Mouse (Mus musculus): ENCODE measurements around the gene Saa4. TPM values are rescaled to one million over a fixed set of nuclear protein-coding genes. Genes with fewer than 3 reads are reported as not detected.
"Not testable (repeated sequence)": the region's sequence is repeated elsewhere in the genome, so short reads cannot be mapped to it uniquely, and the experiment has no call there.

Saa4 gene
- polyA plus RNA-seq, 1 experiment from 2014 or later = not detected

DNA sequence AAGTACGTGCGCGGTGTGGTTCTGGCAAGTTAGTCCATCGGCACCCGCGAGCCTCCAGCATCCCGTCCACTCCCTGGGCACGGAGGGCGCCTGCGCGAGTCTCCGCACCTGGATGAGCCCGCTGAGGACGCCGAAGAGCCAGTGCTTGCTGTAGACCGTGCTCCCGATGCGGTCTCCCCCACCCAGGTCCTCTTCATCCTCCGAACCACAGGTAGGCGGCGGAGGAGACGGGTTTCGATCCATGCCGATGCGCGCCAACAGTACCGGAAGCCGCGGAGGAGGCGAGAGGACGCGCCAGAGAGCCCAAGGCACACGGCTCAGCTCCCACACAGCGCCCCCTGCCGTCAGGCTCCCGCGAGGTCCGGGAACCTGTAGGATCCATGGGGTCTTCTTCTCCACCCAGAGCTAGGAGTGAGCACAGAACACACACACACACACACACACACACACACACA, 22.0 kb downstream of the Saa4 start, which contains the start of gene Saal1:
Gene Saal1, minus strand, starts transcription at position 291 of the 455 bp plus-strand sequence.
- peak; percentile 96 for ATAC-seq (ENCODE audit: insufficient number of reproducible peaks, low FRiP score, low TSS enrichment, low read depth)
- under 1% methylated on average over 38 of the region's 38 CpGs for WGBS
- Histone ChIP-seq H3K4me2 (ENCODE audit: low read depth, severe bottlenecking) (peak within 1 kb of the TSS; percentile 60), H3K27ac (replicated peaks; ENCODE audit: low read depth, low read length) (no peak within 1 kb of the TSS; the same call in 1 of the 2 replicates), H3K9ac (ENCODE audit: low read length) (peak within 1 kb of the TSS; percentile 81), H3K9me3 (ENCODE audit: control insufficient read depth, low read length) (no peaks in the 10 kb centered on the region), H3K4me3 (ENCODE audit: low read depth, low read length) (peak within 1 kb of the TSS; percentile 71), H3K36me3 (ENCODE audit: control insufficient read depth, insufficient read depth, low read length) (peaks cover 5% of the 10 kb centered on the region; the same call in 1 of the 2 replicates), H3K27me3 (ENCODE audit: control insufficient read depth, insufficient read depth, low read length) (no peaks in the 10 kb centered on the region), H3K4me1 (ENCODE audit: control insufficient read depth, insufficient read depth, low read length) (no peaks in the 10 kb centered on the region)
- DNase-seq (ENCODE audit: low spot score) = peak; percentile 99

DNA sequence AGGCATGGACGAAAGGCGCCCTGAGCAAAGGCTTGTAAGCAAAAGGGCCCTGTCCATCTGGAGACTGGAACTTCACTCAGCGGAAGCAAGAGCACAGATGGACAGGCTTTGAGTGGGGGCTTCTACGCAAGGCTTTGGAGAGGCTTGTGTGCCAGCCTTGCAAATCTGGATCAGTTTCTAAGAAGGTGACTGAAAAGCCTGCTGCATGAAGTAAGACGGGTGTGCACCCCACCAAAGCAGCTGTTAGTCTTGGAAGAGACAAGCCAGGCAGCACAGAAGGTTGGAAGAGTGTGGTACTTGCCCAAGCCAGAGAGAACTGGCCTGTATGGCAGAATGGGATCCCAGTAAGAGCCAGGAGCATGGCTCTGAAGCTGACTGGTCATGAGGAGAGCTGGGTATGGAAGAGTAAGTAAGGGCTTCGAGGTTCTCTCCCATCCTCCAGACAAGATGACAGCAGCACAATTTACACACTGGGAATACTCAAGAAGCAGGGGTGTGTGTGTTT, 31.8 kb downstream of the Saa4 start:
- Histone ChIP-seq H3K9me3 (ENCODE audit: control insufficient read depth, low read length) (no peaks in the 10 kb centered on the region), H3K4me1 (ENCODE audit: control insufficient read depth, insufficient read depth, low read length) (no peaks in the 10 kb centered on the region), H3K27me3 (ENCODE audit: control insufficient read depth, insufficient read depth, low read length) (no peaks in the 10 kb centered on the region), H3K9ac (ENCODE audit: low read length) (no peak overlapping the region), H3K27ac (replicated peaks; ENCODE audit: low read depth, low read length) (no peak overlapping the region), H3K36me3 (ENCODE audit: control insufficient read depth, insufficient read depth, low read length) (peaks cover 34% of the 10 kb centered on the region), H3K4me3 (ENCODE audit: low read depth, low read length) (no peak overlapping the region), H3K4me2 (ENCODE audit: low read depth, severe bottlenecking) (no peak overlapping the region)
- no peak for ATAC-seq (ENCODE audit: insufficient number of reproducible peaks, low FRiP score, low TSS enrichment, low read depth)
- DNase-seq (ENCODE audit: low spot score) = no peak
- 93% methylated on average over 6 of the region's 6 CpGs for WGBS

DNA sequence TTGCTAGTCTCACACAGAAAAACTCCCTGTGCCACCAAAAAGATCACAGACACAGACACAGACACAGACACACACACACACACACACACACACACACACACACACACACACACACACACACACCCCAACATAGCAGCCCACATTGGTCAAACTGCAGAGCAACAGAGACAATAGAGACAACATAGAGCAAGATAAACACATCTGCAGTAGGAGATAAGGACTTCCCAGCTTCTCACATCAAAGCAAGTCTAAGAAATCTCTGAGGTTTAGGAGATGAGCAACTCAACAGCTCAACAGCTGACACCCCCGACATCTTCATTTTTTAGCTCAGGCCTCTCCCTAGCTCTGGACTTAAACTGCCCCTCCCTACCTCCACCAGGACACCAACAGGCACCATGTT, 35.6 kb downstream of the Saa4 start:
- DNase-seq (ENCODE audit: low spot score) = no peak
- H3K9me3 ChIP-seq (ENCODE audit: control insufficient read depth, low read length) = no peaks in the 10 kb centered on the region
- H3K9ac ChIP-seq (ENCODE audit: low read length) = no peak overlapping the region
- no peak overlapping the region for H3K4me3 ChIP-seq (ENCODE audit: low read depth, low read length)
- H3K4me2 ChIP-seq (ENCODE audit: low read depth, severe bottlenecking) = no peak overlapping the region
- H3K36me3 ChIP-seq (ENCODE audit: control insufficient read depth, insufficient read depth, low read length) = peaks cover 23% of the 10 kb centered on the region; the same call in 1 of the 2 replicates
- H3K4me1 ChIP-seq (ENCODE audit: control insufficient read depth, insufficient read depth, low read length) = no peaks in the 10 kb centered on the region
- no peak overlapping the region for H3K27ac ChIP-seq (replicated peaks; ENCODE audit: low read depth, low read length)
- no peaks in the 10 kb centered on the region for H3K27me3 ChIP-seq (ENCODE audit: control insufficient read depth, insufficient read depth, low read length)
- ATAC-seq (ENCODE audit: insufficient number of reproducible peaks, low FRiP score, low TSS enrichment, low read depth) = no peak
- 94% methylated on average over 1 of the region's 1 CpGs for WGBS

DNA sequence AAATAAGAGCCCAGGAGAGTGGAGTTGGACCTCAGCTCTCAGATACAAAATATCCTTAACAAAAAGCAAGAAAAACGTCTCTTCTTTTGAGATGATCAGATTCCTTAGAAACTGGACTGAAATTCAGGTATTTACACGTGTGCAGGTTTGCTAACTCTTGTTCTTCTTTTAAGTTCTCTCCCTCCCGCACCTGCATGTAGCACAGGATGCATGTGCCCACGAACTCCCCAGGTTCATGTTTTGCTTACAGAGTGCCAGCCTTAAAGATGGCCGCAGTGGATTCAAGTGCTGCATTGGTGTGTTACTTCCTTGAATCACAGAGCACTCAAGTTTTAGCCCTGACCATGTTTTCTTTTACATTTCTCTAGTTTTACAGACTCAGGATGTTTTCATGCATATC, 45.6 kb downstream of the Saa4 start:
- Histone ChIP-seq H3K4me1 (ENCODE audit: control insufficient read depth, insufficient read depth, low read length) (no peaks in the 10 kb centered on the region), H3K9me3 (ENCODE audit: control insufficient read depth, low read length) (no peaks in the 10 kb centered on the region), H3K36me3 (ENCODE audit: control insufficient read depth, insufficient read depth, low read length) (peaks cover 12% of the 10 kb centered on the region; the same call in 1 of the 2 replicates), H3K4me3 (ENCODE audit: low read depth, low read length) (no peak overlapping the region), H3K27ac (replicated peaks; ENCODE audit: low read depth, low read length) (no peak overlapping the region), H3K4me2 (ENCODE audit: low read depth, severe bottlenecking) (no peak overlapping the region), H3K9ac (ENCODE audit: low read length) (no peak overlapping the region), H3K27me3 (ENCODE audit: control insufficient read depth, insufficient read depth, low read length) (no peaks in the 10 kb centered on the region)
- no peak for ATAC-seq (ENCODE audit: insufficient number of reproducible peaks, low FRiP score, low TSS enrichment, low read depth)
- 86% methylated on average over 5 of the region's 5 CpGs for WGBS
- DNase-seq (ENCODE audit: low spot score) = no peak

DNA sequence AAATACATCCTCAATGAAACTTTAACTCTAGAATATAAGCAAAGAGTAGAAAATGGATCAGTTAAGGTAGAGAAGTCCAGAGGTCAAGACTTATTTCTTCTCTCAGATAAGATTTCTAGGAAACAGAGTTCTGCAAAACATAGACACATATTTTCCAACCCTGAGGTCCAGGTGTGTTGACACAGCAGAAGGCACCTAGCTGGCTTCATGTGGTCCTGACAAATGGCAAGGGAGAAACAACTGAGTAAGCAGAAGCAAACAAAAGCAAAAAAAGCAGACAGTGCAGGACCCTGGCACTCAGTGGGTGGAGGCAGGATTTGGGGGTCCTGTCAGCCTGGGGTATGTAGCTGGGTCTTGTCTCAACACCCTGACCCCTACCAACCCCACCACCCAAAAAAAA, 51.7 kb downstream of the Saa4 start:
- H3K4me2 ChIP-seq (ENCODE audit: low read depth, severe bottlenecking) = no peak overlapping the region
- H3K4me1 ChIP-seq (ENCODE audit: control insufficient read depth, insufficient read depth, low read length) = no peaks in the 10 kb centered on the region
- H3K9me3 ChIP-seq (ENCODE audit: control insufficient read depth, low read length) = no peaks in the 10 kb centered on the region
- ATAC-seq (ENCODE audit: insufficient number of reproducible peaks, low FRiP score, low TSS enrichment, low read depth) (no peak), DNase-seq (ENCODE audit: low spot score) (no peak)
- no peak overlapping the region for H3K4me3 ChIP-seq (ENCODE audit: low read depth, low read length)
- no peak overlapping the region for H3K27ac ChIP-seq (replicated peaks; ENCODE audit: low read depth, low read length)
- H3K9ac ChIP-seq (ENCODE audit: low read length) = no peak overlapping the region
- no peaks in the 10 kb centered on the region for H3K36me3 ChIP-seq (ENCODE audit: control insufficient read depth, insufficient read depth, low read length)
- H3K27me3 ChIP-seq (ENCODE audit: control insufficient read depth, insufficient read depth, low read length) = no peaks in the 10 kb centered on the region

DNA sequence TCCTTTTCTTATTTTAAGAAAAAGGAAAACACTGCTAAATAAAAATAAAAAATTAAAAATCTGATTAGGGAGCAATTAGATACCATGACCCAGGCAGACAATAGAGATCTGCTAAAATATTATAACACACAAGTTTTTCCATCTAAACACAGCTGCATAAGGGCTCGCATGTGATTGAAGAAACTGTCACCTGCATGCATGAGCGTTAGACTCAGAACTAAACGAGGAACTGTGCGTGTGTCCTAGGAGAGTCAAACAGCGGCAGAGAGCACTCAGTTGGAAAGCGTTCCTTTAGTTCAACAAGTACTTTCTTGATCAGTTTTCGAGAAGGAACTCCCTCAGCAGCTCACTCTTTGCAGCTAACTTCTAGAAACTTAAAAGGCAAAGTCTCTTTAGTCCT, 53.4 kb downstream of the Saa4 start:
- not testable (repeated sequence) for H3K36me3 ChIP-seq (ENCODE audit: control insufficient read depth, insufficient read depth, low read length); DNase-seq (ENCODE audit: low spot score); ATAC-seq (ENCODE audit: insufficient number of reproducible peaks, low FRiP score, low TSS enrichment, low read depth); H3K4me3 ChIP-seq (ENCODE audit: low read depth, low read length); H3K27ac ChIP-seq (replicated peaks; ENCODE audit: low read depth, low read length); H3K4me2 ChIP-seq (ENCODE audit: low read depth, severe bottlenecking); H3K4me1 ChIP-seq (ENCODE audit: control insufficient read depth, insufficient read depth, low read length); H3K9me3 ChIP-seq (ENCODE audit: control insufficient read depth, low read length); H3K27me3 ChIP-seq (ENCODE audit: control insufficient read depth, insufficient read depth, low read length); H3K9ac ChIP-seq (ENCODE audit: low read length)
- 83% methylated on average over 7 of the region's 7 CpGs for WGBS

DNA sequence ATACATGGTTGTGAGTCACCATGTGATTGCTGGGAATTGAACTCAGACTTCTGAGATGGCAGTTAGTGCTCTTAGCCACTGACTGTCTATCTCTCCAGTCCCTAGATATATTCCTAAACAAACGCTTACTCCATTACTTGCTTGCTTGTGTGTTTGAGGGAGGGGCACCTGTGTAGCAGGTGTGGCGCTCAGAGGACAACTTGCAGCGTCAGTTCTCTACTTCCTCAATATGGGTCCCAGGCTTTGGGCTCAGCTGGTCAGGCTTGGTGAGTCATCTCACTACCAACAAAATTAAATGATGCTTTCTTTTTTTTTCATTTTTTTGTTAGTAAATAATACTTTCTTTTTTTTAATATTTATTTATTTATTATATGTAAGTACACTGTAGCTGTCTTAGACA, 54.0 kb downstream of the Saa4 start:
- Histone ChIP-seq H3K4me2 (ENCODE audit: low read depth, severe bottlenecking) (no peak overlapping the region), H3K9ac (ENCODE audit: low read length) (no peak overlapping the region), H3K9me3 (ENCODE audit: control insufficient read depth, low read length) (no peaks in the 10 kb centered on the region), H3K4me3 (ENCODE audit: low read depth, low read length) (no peak overlapping the region), H3K27me3 (ENCODE audit: control insufficient read depth, insufficient read depth, low read length) (no peaks in the 10 kb centered on the region), H3K4me1 (ENCODE audit: control insufficient read depth, insufficient read depth, low read length) (no peaks in the 10 kb centered on the region), H3K27ac (replicated peaks; ENCODE audit: low read depth, low read length) (no peak overlapping the region), H3K36me3 (ENCODE audit: control insufficient read depth, insufficient read depth, low read length) (no peaks in the 10 kb centered on the region)
- WGBS = 89% methylated on average over 3 of the region's 3 CpGs
- no peak for ATAC-seq (ENCODE audit: insufficient number of reproducible peaks, low FRiP score, low TSS enrichment, low read depth)
- DNase-seq (ENCODE audit: low spot score) = no peak
